In the genomic region with DNA sequence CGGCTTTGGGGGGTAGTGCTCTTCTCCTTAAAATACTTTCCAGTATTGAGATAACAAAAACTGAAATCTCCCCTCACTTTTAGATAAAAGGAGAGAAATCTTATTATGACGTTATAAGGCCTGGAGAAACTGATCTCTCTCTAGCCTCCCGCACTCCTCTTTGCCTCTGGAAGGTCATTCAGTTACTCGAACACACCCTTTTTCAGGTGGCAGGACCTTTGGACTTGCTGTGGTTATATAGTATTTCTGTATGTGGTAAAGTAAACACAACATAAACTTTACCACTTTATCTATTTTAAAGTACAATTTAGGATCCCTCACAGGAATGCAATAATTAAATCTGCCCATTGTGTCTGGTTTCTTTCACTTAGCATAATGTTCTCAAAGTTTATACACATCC, we compare ENCODE assay signal across 25 mouse cellular contexts.
"Had no signal": no experiment of that assay in that cellular context is flagged by ENCODE, and none has a peak within 500 bp of the region (broad histone marks: within the 10 kb centered on the region; RNA-seq: fewer than 3 reads in every experiment).

No protein-coding gene starts in this region.

- H3K4me1 ChIP-seq: heart, embryonic 13.5 days; heart, embryonic 15.5 days; hindbrain, embryonic 13.5 days; hindbrain, embryonic 15.5 days; kidney, embryonic 15.5 days; limb, embryonic 13.5 days; limb, embryonic 15.5 days; liver, embryonic 12.5 days had no signal

- H3K9me3 ChIP-seq: heart, embryonic 13.5 days; heart, embryonic 15.5 days; hindbrain, embryonic 13.5 days; hindbrain, embryonic 15.5 days; kidney, embryonic 15.5 days; limb, embryonic 13.5 days; limb, embryonic 15.5 days; liver, embryonic 12.5 days had no signal

- H3K4me2 ChIP-seq: heart, embryonic 11.5 days; heart, embryonic 13.5 days; heart, embryonic 15.5 days; hindbrain, embryonic 13.5 days; hindbrain, embryonic 15.5 days; kidney, embryonic 15.5 days; limb, embryonic 13.5 days; limb, embryonic 15.5 days; liver, embryonic 12.5 days had no signal

- H3K27me3 ChIP-seq: heart, embryonic 15.5 days; hindbrain, embryonic 13.5 days; hindbrain, embryonic 15.5 days; limb, embryonic 15.5 days had no signal

- H3K27ac ChIP-seq: heart, adult 2 months; heart, embryonic 13.5 days; heart, embryonic 15.5 days; hindbrain, embryonic 13.5 days; hindbrain, embryonic 15.5 days; hindbrain, postnatal 0 days; kidney, embryonic 15.5 days; kidney, postnatal 0 days; limb, embryonic 13.5 days; limb, embryonic 15.5 days; liver, embryonic 12.5 days; liver, embryonic 14.5 days had no signal

- H3K4me3 ChIP-seq: heart, adult 2 months; heart, embryonic 13.5 days; heart, embryonic 15.5 days; hindbrain, embryonic 13.5 days; hindbrain, embryonic 15.5 days; kidney, embryonic 15.5 days; limb, embryonic 13.5 days; limb, embryonic 15.5 days; liver, embryonic 12.5 days had no signal

- H3K9ac ChIP-seq: heart, embryonic 13.5 days; heart, embryonic 15.5 days; hindbrain, embryonic 13.5 days; hindbrain, embryonic 15.5 days; kidney, embryonic 15.5 days; limb, embryonic 13.5 days; limb, embryonic 15.5 days; liver, embryonic 12.5 days; liver, embryonic 14.5 days had no signal

- ATAC-seq: liver, embryonic 12.5 days had no signal

- H3K36me3 ChIP-seq: heart, embryonic 13.5 days; heart, embryonic 15.5 days; hindbrain, embryonic 13.5 days; hindbrain, embryonic 15.5 days; kidney, embryonic 15.5 days; limb, embryonic 13.5 days; limb, embryonic 15.5 days; liver, embryonic 12.5 days had no signal

- DNase-seq: gastrocnemius, postnatal 14 days; gastrocnemius, postnatal 36 days; heart, adult 11 months; heart, adult 2 months; heart, postnatal 14 days; heart, postnatal 36 days; kidney, adult 18-20 months; kidney, adult 9 months; kidney, postnatal 14 days; kidney, postnatal 36 days; layer of hippocampus, adult 9-11 months; layer of hippocampus, postnatal 36 days; left cerebral cortex, postnatal 4 days had no signal
